Mouse (Mus musculus) olfactory bulb, adult 2 months (tissue): Measurements from ENCODE around the gene Fam166a.

Experiments
- CTCF ChIP-seq: fragments of 200-500 bp; IDR thresholded peaks from 2 replicates; pipeline ENCODE4 v1.5.1; 2012; ENCODE audit warnings: low read depth, mild to moderate bottlenecking, low read length, moderate library complexity; ENCODE audit not compliant: insufficient read depth
- POLR2A ChIP-seq: fragments of 200-500 bp; IDR thresholded peaks from 2 replicates; pipeline ENCODE4 v1.6.1; 2012; ENCODE audit warnings: mild to moderate bottlenecking, low read depth, low read length, moderate library complexity; ENCODE audit not compliant: insufficient read depth

DNA sequence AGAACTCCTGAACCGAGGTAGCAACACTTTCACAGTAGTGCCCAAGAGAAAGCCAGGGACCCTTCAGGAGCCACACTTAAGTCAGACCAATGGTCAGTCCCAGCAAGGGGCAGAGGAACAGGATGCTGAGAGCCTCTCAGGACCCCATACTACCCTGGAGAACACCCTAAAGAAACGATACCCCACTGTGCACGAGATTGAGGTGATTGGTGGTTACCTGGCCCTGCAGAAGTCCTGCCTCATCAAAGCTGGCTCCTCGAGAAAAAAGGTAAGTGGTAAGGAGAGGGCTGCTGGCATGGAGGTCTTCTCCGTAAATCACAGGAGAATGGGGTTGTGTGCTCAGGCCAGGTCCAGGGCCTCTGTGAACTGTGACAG lies 45.7 kb downstream of the Fam166a start:
- TF ChIP-seq POLR2A, result no peak
- no peak for TF ChIP-seq CTCF
